ENCODE assay signal across 7 mouse cellular contexts in genomic region chr7:79130843-79131444, GRCm38 (mm10). TPM values are rescaled to one million over a fixed set of nuclear protein-coding genes. Genes with fewer than 3 reads are reported as not detected.
DNase-seq lines count a peak whose midpoint lies in the region; ATAC-seq lines count a peak whose summit lies in the region.

Hapln3 (minus strand) TSS chr7:79131018.

- peak; percentile 28 for DNase-seq in ES-CJ7 (ENCODE audit: low read depth, low spot score)
- DNase-seq in ZHBTc4 (ENCODE audit: low read depth, low spot score): peak; percentile 46
- DNase-seq in limb, embryonic 10.5 days (ENCODE audit: low spot score): peak; percentile 65
- peak; percentile 45 for DNase-seq in neural tube, embryonic 11.5 days (ENCODE audit: low spot score)
- DNase-seq in layer of hippocampus, postnatal 14 days (ENCODE audit: low spot score in 2 of 2): no peak
- no peak for DNase-seq in urinary bladder, adult 2 months (ENCODE audit: low spot score)

- no peaks in the 10 kb centered on the region for H3K9me3 ChIP-seq in heart, embryonic 13.5 days
- H3K9me3 ChIP-seq in limb, embryonic 10.5 days (replicated peaks): no peaks in the 10 kb centered on the region
- no peaks in the 10 kb centered on the region for H3K9me3 ChIP-seq in neural tube, embryonic 11.5 days (ENCODE audit: control insufficient read depth, low read length)

- 0 out of 2 replicates have a peak within 1 kb of the TSS, but pooled peaks have one; percentile 5 for H3K27ac ChIP-seq in heart, embryonic 13.5 days (replicated peaks)
- H3K27ac ChIP-seq in limb, embryonic 10.5 days: peak within 1 kb of the TSS; percentile 69
- H3K27ac ChIP-seq in neural tube, embryonic 11.5 days (ENCODE audit: low read depth, low read length): no peak within 1 kb of the TSS

- no peak for ATAC-seq in heart, embryonic 13.5 days (ENCODE audit: extremely low read depth, insufficient number of reproducible peaks, low FRiP score, low TSS enrichment)
- 0 out of 2 replicates have a peak, but pooled peaks have one; percentile 23 for ATAC-seq in neural tube, embryonic 11.5 days (ENCODE audit: insufficient read depth, low FRiP score, low TSS enrichment)

- H3K27me3 ChIP-seq in heart, embryonic 13.5 days (replicated peaks): peaks cover 20% of the 10 kb centered on the region
- H3K27me3 ChIP-seq in limb, embryonic 10.5 days (ENCODE audit: low read depth, poor library complexity, severe bottlenecking): peaks cover 22% of the 10 kb centered on the region
- H3K27me3 ChIP-seq in neural tube, embryonic 11.5 days (ENCODE audit: control insufficient read depth, insufficient read depth, low read length): 0 out of 2 replicates have a peak, but pooled peaks cover 3% of the 10 kb centered on the region

- H3K4me2 ChIP-seq in heart, embryonic 13.5 days: peak within 1 kb of the TSS; percentile 66
- H3K4me2 ChIP-seq in neural tube, embryonic 11.5 days (ENCODE audit: low read depth): peak within 1 kb of the TSS; percentile 15

- 4% methylated on average over 19 of the region's 19 CpGs for WGBS in heart, embryonic 13.5 days
- 3% methylated on average over 19 of the region's 19 CpGs for WGBS in limb, embryonic 10.5 days
- WGBS in neural tube, embryonic 11.5 days: 3% methylated on average over 19 of the region's 19 CpGs

- peak within 1 kb of the TSS; percentile 41 for H3K4me3 ChIP-seq in heart, embryonic 13.5 days
- peak within 1 kb of the TSS; percentile 47 for H3K4me3 ChIP-seq in limb, embryonic 10.5 days
- no peak within 1 kb of the TSS for H3K4me3 ChIP-seq in neural tube, embryonic 11.5 days (ENCODE audit: low read depth, low read length)

- peaks cover 23% of the 10 kb centered on the region for H3K36me3 ChIP-seq in heart, embryonic 13.5 days
- peaks cover 30% of the 10 kb centered on the region for H3K36me3 ChIP-seq in limb, embryonic 10.5 days
- H3K36me3 ChIP-seq in neural tube, embryonic 11.5 days (ENCODE audit: control insufficient read depth, insufficient read depth, low read length): no peaks in the 10 kb centered on the region; the same call in 1 of the 2 replicates

- H3K9ac ChIP-seq in heart, embryonic 13.5 days: peak within 1 kb of the TSS; percentile 71
- no peak within 1 kb of the TSS; the same call in 1 of the 2 replicates for H3K9ac ChIP-seq in neural tube, embryonic 11.5 days (ENCODE audit: low read length)

- H3K4me1 ChIP-seq in heart, embryonic 13.5 days: peaks cover 47% of the 10 kb centered on the region
- peaks cover 40% of the 10 kb centered on the region for H3K4me1 ChIP-seq in limb, embryonic 10.5 days
- H3K4me1 ChIP-seq in neural tube, embryonic 11.5 days (ENCODE audit: control insufficient read depth, insufficient read depth, low read length): peaks cover 5% of the 10 kb centered on the region; the same call in 1 of the 2 replicates

RNA-seq across cellular contexts. Expression of gene Hapln3, which starts in this region (rescaled TPM):
- polyA plus RNA-seq in heart, embryonic 13.5 days (2015; fragmentation: Nextera tagmentation; extraction: Ambion mirVana): 1.1 and 1.6 TPM in 2 replicates
- 1.9 and 2.3 TPM in 2 replicates for polyA plus RNA-seq in limb, embryonic 10.5 days (2016; fragmentation: Nextera tagmentation; extraction: Ambion mirVana)
- polyA plus RNA-seq in neural tube, embryonic 11.5 days (2014; fragmentation: Nextera tagmentation; extraction: Ambion mirVana): 1.2 and 2.7 TPM in 2 replicates
- 1 to 10 TPM; 4.1 to 4.5 TPM for total RNA-seq in layer of hippocampus, postnatal 14 days (2021)
- 0.44 and 0.69 TPM in 2 replicates for polyA plus RNA-seq in urinary bladder, adult 2 months (2012; rRNA removed)

Comparison
In these comparisons a context has a peak if more than half of its experiments do, and no peak if none do; other contexts are left out.
1. DNase-seq: peak in ES-CJ7 (single experiment), ZHBTc4 (single experiment), limb, embryonic 10.5 days (single experiment) and neural tube, embryonic 11.5 days (single experiment); none in layer of hippocampus, postnatal 14 days (0 of 2) and urinary bladder, adult 2 months (single experiment).